ENCODE assay signal across 14 mouse cellular contexts in the genomic region with DNA sequence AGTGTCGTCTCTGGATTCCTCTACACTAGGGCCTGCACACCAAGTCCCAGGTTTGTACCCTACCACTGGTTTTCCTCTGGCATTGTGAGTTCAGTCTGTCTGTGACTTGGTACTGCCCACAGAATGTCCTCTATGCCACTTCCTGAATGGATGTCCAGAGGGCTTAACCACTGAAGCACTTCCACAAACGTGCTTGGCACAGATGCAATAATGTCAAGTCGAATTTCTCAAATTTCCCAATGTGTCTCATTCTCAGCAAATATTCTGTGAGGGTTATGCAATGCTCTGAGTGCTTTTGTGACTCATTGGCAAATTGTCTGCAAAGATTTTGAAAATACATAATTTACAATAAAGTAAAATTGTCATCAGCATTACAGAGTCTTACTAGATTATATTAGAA.
DNase-seq lines count a peak whose midpoint lies in the region; ATAC-seq and TF ChIP-seq lines count a peak whose summit lies in the region.
"Had no signal": no experiment of that assay in that cellular context is flagged by ENCODE, and none has a peak within 500 bp of the region (broad histone marks: within the 10 kb centered on the region; RNA-seq: fewer than 3 reads in every experiment).

No protein-coding gene starts in this region.

- peak; percentile 34 for DNase-seq in kidney, adult 2 months
- DNase-seq in kidney, postnatal 10 days: no peak
- DNase-seq in adrenal gland, postnatal 14 days: peak; percentile 49
- no peak for DNase-seq in frontal cortex, adult 2 months (ENCODE audit: extremely low spot score in 1 of 2, low spot score in 1 of 2)
- DNase-seq in ovary, postnatal 14 days (ENCODE audit: low spot score): no peak
- DNase-seq: cerebellum, adult 2 months; thymus, postnatal 4 days had no signal

- peak; percentile 69 to 81; a peak in 3 of 4 replicates for ATAC-seq in hematopoietic stem cell, adult 5-6 weeks (replicated peaks in 1 of 2; ENCODE audit: insufficient read depth in 1 of 2, low FRiP score in 2 of 2, low TSS enrichment in 1 of 2, low read depth in 1 of 2, poor library complexity in 2 of 2, severe bottlenecking in 2 of 2)
- ATAC-seq: forebrain, embryonic 14.5 days had no signal

- H3K4me2 ChIP-seq in myocyte (ENCODE audit: low read depth): peak overlapping the region; percentile 9
- H3K4me2 ChIP-seq: embryonic facial prominence, embryonic 13.5 days; heart, embryonic 13.5 days had no signal

- H3K36me3 ChIP-seq in kidney, adult 2 months (ENCODE audit: control insufficient read depth, insufficient read depth, low read length): no peaks in the 10 kb centered on the region
- no peaks in the 10 kb centered on the region for H3K36me3 ChIP-seq in myocyte (ENCODE audit: control insufficient read depth, insufficient read depth)
- H3K36me3 ChIP-seq: embryonic facial prominence, embryonic 13.5 days; G1E; heart, embryonic 13.5 days; limb, embryonic 10.5 days had no signal

- no peaks in the 10 kb centered on the region for H3K27me3 ChIP-seq in kidney, adult 2 months (replicated peaks; ENCODE audit: control insufficient read depth, insufficient read depth, low read length)
- no peaks in the 10 kb centered on the region for H3K27me3 ChIP-seq in myocyte (ENCODE audit: control insufficient read depth, insufficient read depth, insufficient read length)
- H3K27me3 ChIP-seq: embryonic facial prominence, embryonic 13.5 days; heart, embryonic 13.5 days had no signal

- WGBS in kidney, adult 2 months: 42% methylated on average over 3 of the region's 3 CpGs

- no peaks in the 10 kb centered on the region for H3K79me2 ChIP-seq in myocyte (ENCODE audit: control insufficient read depth, insufficient read depth)

- H3K4me3 ChIP-seq in kidney, adult 2 months (ENCODE audit: insufficient read depth, low read depth, low read length): no peak overlapping the region
- H3K4me3 ChIP-seq in myocyte: no peak overlapping the region
- H3K4me3 ChIP-seq: embryonic facial prominence, embryonic 13.5 days; heart, embryonic 13.5 days; limb, embryonic 10.5 days had no signal

- no peak overlapping the region for H3ac ChIP-seq in myocyte (ENCODE audit: control insufficient read depth, insufficient read length)

- TF ChIP-seq POLR2A in kidney, adult 2 months (IDR thresholded peaks at IDR 0.05; ENCODE audit: low read depth, low read length): no peak
- TF ChIP-seq POLR2A in myocyte (IDR thresholded peaks at IDR 0.05; ENCODE audit: insufficient read length, low read depth): no peak

- TF ChIP-seq CTCF in kidney, adult 2 months (conservative IDR thresholded peaks at IDR 0.05; ENCODE audit: insufficient read depth, insufficient read length, low read depth, low read length): no peak

- no peaks in the 10 kb centered on the region for H3K4me1 ChIP-seq in kidney, adult 2 months (ENCODE audit: control insufficient read depth, insufficient read depth, low read length)
- H3K4me1 ChIP-seq: embryonic facial prominence, embryonic 13.5 days; heart, embryonic 13.5 days; limb, embryonic 10.5 days had no signal

- no peak overlapping the region for H3K27ac ChIP-seq in kidney, adult 2 months (ENCODE audit: insufficient read depth, low read depth, low read length)
- H3K27ac ChIP-seq: embryonic facial prominence, embryonic 13.5 days; heart, embryonic 13.5 days; limb, embryonic 10.5 days had no signal

TF ChIP-seq in myocyte, 11 proteins besides CTCF, POLR2A, EP300 and RAD21:
- peak; percentile 90 for TF ChIP-seq CEBPB (IDR thresholded peaks at IDR 0.05; ENCODE audit: insufficient read depth, poor library complexity, severe bottlenecking)
- TF ChIP-seq TCF3 (IDR thresholded peaks at IDR 0.05; ENCODE audit: insufficient read length, low read depth): no peak
- no peak for TF ChIP-seq SRF (IDR thresholded peaks at IDR 0.05; ENCODE audit: control insufficient read depth, insufficient read length, low read depth)

Comparison
In these comparisons a context has a peak if more than half of its experiments do, and no peak if none do; other contexts are left out.
1. DNase-seq: peak in kidney, adult 2 months (single experiment) and adrenal gland, postnatal 14 days (single experiment); none in kidney, postnatal 10 days (single experiment), frontal cortex, adult 2 months (0 of 2) and ovary, postnatal 14 days (single experiment).